Mouse (Mus musculus) lung, postnatal 0 days (tissue): ENCODE data around the gene 0610030E20Rik. TPM values are rescaled to one million over a fixed set of nuclear protein-coding genes. Genes with fewer than 3 reads are reported as not detected.

Experiments used
- ATAC-seq: fragments of 200-750 bp; cut with Nextera tagmentation; 2 replicates; pipeline ENCODE4 v1.8.0; 2017; ENCODE audit warnings: moderate library complexity
- DNase-seq: peaks from one replicate; pipeline ENCODE4 v3.0.0-alpha.2; 2016; ENCODE audit warnings: low spot score
- H3K27ac ChIP-seq: fragments of 300-500 bp; sonication (generic); 2 replicates; pipeline ENCODE4 v1.5.1; 2014; ENCODE audit warnings: antibody characterized with exemption, mild to moderate bottlenecking, low read length, mixed read lengths
- H3K27me3 ChIP-seq: fragments of 300-500 bp; sonication (generic); replicated peaks from 2 replicates; pipeline ENCODE4 v1.6.1; 2014; ENCODE audit warnings: low read length, mixed read lengths; ENCODE audit not compliant: insufficient read depth
- H3K36me3 ChIP-seq: fragments of 300-500 bp; sonication (generic); 2 replicates; pipeline ENCODE4 v1.6.1; 2014; ENCODE audit warnings: low read length, mixed read lengths; ENCODE audit not compliant: insufficient read depth
- H3K4me1 ChIP-seq: fragments of 300-500 bp; sonication (generic); 2 replicates; pipeline ENCODE4 v1.6.1; 2014; ENCODE audit warnings: antibody characterized with exemption, low read depth, low read length, mixed read lengths; ENCODE audit not compliant: insufficient read depth
- H3K4me2 ChIP-seq: fragments of 300-500 bp; sonication (generic); replicated peaks from 2 replicates; pipeline ENCODE4 v1.6.1; 2014; ENCODE audit warnings: low read depth, mild to moderate bottlenecking, low read length, moderate library complexity, mixed read lengths
- H3K4me3 ChIP-seq: fragments of 300-500 bp; sonication (generic); 2 replicates; pipeline ENCODE4 v1.5.1; 2014; ENCODE audit warnings: low read depth, low read length
- H3K9ac ChIP-seq: fragments of 300-500 bp; sonication (generic); replicated peaks from 2 replicates; pipeline ENCODE4 v1.6.1; 2014; ENCODE audit warnings: low read depth, mild to moderate bottlenecking
- H3K9me3 ChIP-seq: fragments of 300-500 bp; sonication (generic); 2 replicates; pipeline ENCODE4 v1.6.1; 2016; ENCODE audit warnings: low read length, mixed read lengths
- CTCF ChIP-seq: IDR thresholded peaks from 2 replicates; pipeline ENCODE4 v1.5.1; 2016; ENCODE audit warnings: antibody characterized with exemption, mild to moderate bottlenecking
- EP300 ChIP-seq: IDR thresholded peaks from 2 replicates; pipeline ENCODE4 v1.6.1; 2016; ENCODE audit warnings: antibody characterized with exemption, mild to moderate bottlenecking, control low read depth
- WGBS: fragments of 180-500 bp; shearing (Covaris S2); extraction: QIAGEN DNeasy Blood & Tissue Kit; methylation state at CpG from one replicate; pipeline ENCODE4 v1.1.7; 2014; 5-methylcytosine and 5-hydroxymethylcytosine counted together
- polyA plus RNA-seq: library from polyadenylated mRNA; unstranded; fragments of >200 nt; fragmentation: Nextera tagmentation; extraction: Ambion mirVana; gene quantifications from 2 replicates; pipeline ENCODE4 v1.2.1, GENCODE M21; 2015

Gene 0610030E20Rik
- polyA plus RNA-seq, 1 experiment from 2014 or later, result 23.0 TPM

DNA sequence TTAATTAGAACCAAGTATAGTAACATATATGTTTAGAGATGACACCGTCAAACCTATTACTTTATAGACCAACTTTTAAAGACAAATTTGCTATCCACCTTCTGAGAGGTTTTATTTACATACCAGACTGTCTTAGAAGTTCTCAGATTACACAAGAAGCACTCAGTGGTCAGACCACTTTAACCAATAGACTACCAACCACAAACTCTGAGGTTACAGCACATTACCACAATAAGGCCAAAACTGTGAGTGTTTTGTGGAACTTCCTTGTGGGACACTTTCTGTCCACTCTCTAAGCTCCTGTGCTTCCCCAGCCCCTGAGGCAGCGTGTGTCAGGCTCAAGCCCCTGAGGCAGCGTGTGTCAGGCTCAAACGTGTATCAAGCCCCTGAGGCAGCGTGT lies 18.1 kb upstream of the 0610030E20Rik start:
- ATAC-seq, result no peak
- Histone ChIP-seq H3K9me3 (no peaks in the 10 kb centered on the region), H3K27ac (no peak overlapping the region), H3K4me1 (no peaks in the 10 kb centered on the region), H3K9ac (no peak overlapping the region), H3K36me3 (peaks cover 33% of the 10 kb centered on the region), H3K27me3 (no peaks in the 10 kb centered on the region), H3K4me3 (no peak overlapping the region), H3K4me2 (no peak overlapping the region)
- DNase-seq, result no peak
- no peak for TF ChIP-seq CTCF
- no peak for TF ChIP-seq EP300
- WGBS, result 84% methylated on average over 5 of the region's 5 CpGs

GRCm38 (mm10) chr6:72330133-72330532 lies 17.0 kb upstream of the 0610030E20Rik start:
- TF ChIP-seq EP300, result no peak
- TF ChIP-seq CTCF, result no peak
- WGBS, result 91% methylated on average over 4 of the region's 4 CpGs
- ATAC-seq (no peak), DNase-seq (no peak)
- Histone ChIP-seq H3K4me1 (no peaks in the 10 kb centered on the region), H3K9me3 (no peaks in the 10 kb centered on the region), H3K4me3 (no peak overlapping the region), H3K9ac (no peak overlapping the region), H3K4me2 (no peak overlapping the region), H3K36me3 (peaks cover 32% of the 10 kb centered on the region), H3K27me3 (no peaks in the 10 kb centered on the region), H3K27ac (no peak overlapping the region)

DNA sequence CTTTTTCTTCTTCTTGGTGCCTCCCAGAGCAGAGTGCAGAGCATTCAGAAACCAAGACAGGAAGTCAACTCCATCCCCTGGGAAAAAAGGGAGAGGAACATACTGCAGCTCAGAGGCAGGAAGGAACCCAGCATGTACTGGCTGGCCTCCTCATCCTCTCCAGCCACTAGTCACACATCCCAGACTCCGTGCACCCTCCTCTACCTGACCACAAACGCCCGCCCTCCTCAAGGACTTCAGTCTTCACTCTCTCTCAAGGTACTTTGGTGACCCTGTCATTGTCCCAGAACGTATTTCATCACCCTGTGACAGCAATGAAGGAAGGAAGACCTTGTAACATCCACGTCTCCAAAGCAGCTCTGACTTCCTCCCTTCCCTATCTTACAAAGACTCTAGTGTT lies 14.0 kb upstream of the 0610030E20Rik start:
- no peak overlapping the region for H3K9ac ChIP-seq
- H3K27ac ChIP-seq, result no peak overlapping the region
- no peak overlapping the region for H3K4me3 ChIP-seq
- 66% methylated on average over 5 of the region's 5 CpGs for WGBS
- DNase-seq, result no peak
- H3K4me1 ChIP-seq, result no peaks in the 10 kb centered on the region
- no peaks in the 10 kb centered on the region for H3K9me3 ChIP-seq
- H3K4me2 ChIP-seq, result no peak overlapping the region
- no peak for TF ChIP-seq EP300
- no peak for TF ChIP-seq CTCF
- ATAC-seq, result no peak
- no peaks in the 10 kb centered on the region for H3K27me3 ChIP-seq
- H3K36me3 ChIP-seq, result peaks cover 39% of the 10 kb centered on the region

GRCm38 (mm10) chr6:72340481-72340880 lies 6.6 kb upstream of the 0610030E20Rik start:
- peaks cover 31% of the 10 kb centered on the region for H3K36me3 ChIP-seq

DNA sequence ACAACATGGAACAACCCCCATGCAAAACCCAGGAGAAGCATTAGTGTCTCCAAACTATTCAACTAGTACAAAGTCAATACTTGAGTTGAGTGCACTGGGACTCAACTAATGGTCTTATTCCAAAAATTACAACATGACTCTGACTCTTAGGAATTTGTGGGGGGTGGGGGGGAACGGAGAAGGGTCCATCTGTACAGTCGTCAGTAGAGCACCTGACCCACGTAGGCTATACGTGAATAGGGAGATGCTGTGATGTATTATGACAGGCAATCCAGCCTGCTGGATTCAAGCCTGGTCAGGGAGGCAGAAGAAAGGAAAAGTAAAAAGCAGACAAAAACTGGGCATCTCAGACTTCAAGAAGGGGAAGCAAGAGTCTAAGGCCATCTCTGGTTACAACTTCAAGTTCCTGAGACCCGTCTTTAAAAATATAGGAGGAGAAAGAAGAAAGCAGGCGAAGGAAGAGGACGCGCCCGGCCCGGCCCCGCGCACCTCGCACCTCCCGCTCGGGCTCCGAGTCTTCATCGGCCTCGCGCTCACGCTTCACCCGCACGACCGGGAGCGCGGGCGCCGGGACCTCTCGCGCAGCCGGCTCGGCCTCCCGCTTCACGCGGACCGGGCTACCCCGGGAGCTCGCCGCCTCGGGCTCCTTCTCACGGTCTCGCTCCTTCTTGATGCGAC lies 2.6 kb upstream of the 0610030E20Rik start:
- TF ChIP-seq CTCF (no peak), EP300 (no peak)
- Histone ChIP-seq H3K27me3 (no peaks in the 10 kb centered on the region), H3K4me1 (peaks cover 10% of the 10 kb centered on the region; the same call in 1 of the 2 replicates), H3K9me3 (no peaks in the 10 kb centered on the region), H3K27ac (peak overlapping the region; percentile 90), H3K4me2 (peak overlapping the region; percentile 77), H3K9ac (peak overlapping the region; percentile 85), H3K36me3 (0 out of 2 replicates have a peak, but pooled peaks cover 2% of the 10 kb centered on the region), H3K4me3 (peak overlapping the region; percentile 91)
- 0% methylated on average over 36 of the region's 42 CpGs for WGBS
- peak; percentile 51 for ATAC-seq
- DNase-seq, result peak; percentile 64

More at GRCm38 (mm10) chr6:72340481-72340880, 6.6 kb upstream of the 0610030E20Rik start:
- no peak overlapping the region for H3K9ac ChIP-seq
- no peak overlapping the region for H3K4me3 ChIP-seq
- peaks cover 6% of the 10 kb centered on the region; the same call in 1 of the 2 replicates for H3K4me1 ChIP-seq
- no peak for ATAC-seq
- H3K4me2 ChIP-seq, result no peak overlapping the region
- TF ChIP-seq EP300 (no peak), CTCF (no peak)
- no peak for DNase-seq
- H3K27me3 ChIP-seq, result no peaks in the 10 kb centered on the region
- 49% methylated on average over 2 of the region's 2 CpGs for WGBS
- H3K9me3 ChIP-seq, result no peaks in the 10 kb centered on the region
- no peak overlapping the region for H3K27ac ChIP-seq

DNA sequence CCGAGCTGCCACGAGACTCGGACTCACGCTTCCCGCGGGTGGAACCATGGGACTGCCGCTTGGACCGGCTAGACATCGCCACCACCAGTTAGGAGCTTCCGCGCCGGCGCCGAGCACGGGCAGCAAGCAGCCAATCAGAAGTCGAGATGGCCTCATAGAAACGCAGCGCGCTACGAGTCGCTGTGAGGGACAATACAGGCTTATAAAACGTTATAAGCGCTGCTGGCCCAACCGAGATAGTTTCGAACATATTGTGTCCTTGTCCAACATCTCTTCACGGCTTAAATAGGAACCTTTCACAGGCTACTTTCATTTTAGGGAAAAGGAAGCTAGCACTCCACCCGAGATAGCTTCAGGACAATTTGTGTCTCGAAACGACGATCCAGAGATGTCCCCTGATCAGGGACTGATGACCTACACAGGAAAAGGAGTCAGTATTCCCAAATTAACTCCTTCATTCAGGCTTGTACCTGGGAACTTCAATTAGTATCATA lies 2.0 kb upstream of the 0610030E20Rik start, which contains the start of gene Usp39:
Usp39 (minus strand) TSS at position 111 of the 494 bp plus-strand sequence.
- peak; percentile 97 for DNase-seq

More for the DNA sequence above, 2.0 kb upstream of the 0610030E20Rik start, which contains the start of gene Usp39:
- Histone ChIP-seq H3K4me3 (peak within 1 kb of the TSS; percentile 91), H3K4me1 (peaks cover 10% of the 10 kb centered on the region; the same call in 1 of the 2 replicates), H3K9ac (peak within 1 kb of the TSS; percentile 85), H3K9me3 (no peaks in the 10 kb centered on the region), H3K4me2 (peak within 1 kb of the TSS; percentile 77), H3K27me3 (no peaks in the 10 kb centered on the region), H3K36me3 (no peaks in the 10 kb centered on the region), H3K27ac (peak within 1 kb of the TSS; percentile 90)
- peak; percentile 25; the same call in 1 of the 2 replicates for TF ChIP-seq CTCF
- no peak for TF ChIP-seq EP300
- WGBS, result 3% methylated on average over 30 of the region's 30 CpGs
- ATAC-seq, result peak; percentile 86
